Mouse (Mus musculus) bone marrow, adult 2 months (tissue): ENCODE measurements around the gene Pakap.

ENCODE experiments used
- CTCF ChIP-seq: fragments of 200-500 bp; IDR thresholded peaks from 2 replicates; pipeline ENCODE4 v1.5.1; 2011; ENCODE audit warnings: low read length, control low read depth; ENCODE audit not compliant: control insufficient read depth, insufficient read depth
- POLR2A ChIP-seq: fragments of 200-500 bp; IDR thresholded peaks from 2 replicates; pipeline ENCODE4 v1.6.1; 2011; ENCODE audit warnings: low read depth, mild to moderate bottlenecking, control low read depth, low read length, borderline replicate concordance; ENCODE audit not compliant: control insufficient read depth

DNA sequence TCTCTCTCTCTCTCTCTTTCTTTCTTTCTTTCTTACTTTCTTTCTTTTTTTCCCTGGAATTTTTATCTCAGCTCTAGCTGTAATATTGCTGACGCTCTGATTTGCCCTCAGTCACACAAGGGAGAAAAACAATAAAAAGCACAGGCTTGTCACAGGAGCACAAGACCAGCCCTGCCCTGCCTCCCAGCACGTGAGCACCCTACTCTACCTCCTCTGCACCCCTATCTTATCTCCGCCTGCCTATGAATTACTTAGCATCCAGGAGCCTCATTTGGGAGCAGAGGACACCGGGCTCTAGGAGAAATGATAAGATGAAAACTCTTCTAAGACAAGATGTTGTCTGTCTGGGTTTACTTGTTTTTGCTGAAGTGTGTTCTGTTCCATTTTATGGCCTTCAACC lies 206.5 kb downstream of the Pakap start:
- TF ChIP-seq CTCF, result no peak
- no peak for TF ChIP-seq POLR2A
